14 mouse cellular contexts compared by ENCODE assay signal in genomic region chr11:107369661-107370060, GRCm38 (mm10).
"Had no signal": no experiment of that assay in that cellular context is flagged by ENCODE, and none has a peak within 500 bp of the region (broad histone marks: within the 10 kb centered on the region; RNA-seq: fewer than 3 reads in every experiment).

No protein-coding gene starts in this region.

- H3K9ac ChIP-seq: kidney, embryonic 15.5 days; liver, embryonic 13.5 days; liver, postnatal 0 days; midbrain, embryonic 15.5 days; neural tube, embryonic 12.5 days; stomach, embryonic 15.5 days had no signal

- DNase-seq: kidney, adult 18-20 months; layer of hippocampus, adult 9-11 months; layer of hippocampus, postnatal 36 days; liver; liver, embryonic 13.5 days; liver, postnatal 0 days; lung, postnatal 36 days; retina, postnatal 1 day; thymus, adult 2 months; thymus, postnatal 25 days had no signal

- H3K9me3 ChIP-seq: kidney, embryonic 15.5 days; liver, embryonic 13.5 days; midbrain, embryonic 15.5 days; neural tube, embryonic 12.5 days; stomach, embryonic 15.5 days had no signal

- H3K4me2 ChIP-seq: kidney, embryonic 15.5 days; liver, embryonic 13.5 days; midbrain, embryonic 15.5 days; neural tube, embryonic 12.5 days; stomach, embryonic 15.5 days had no signal

- H3K27me3 ChIP-seq: kidney, embryonic 15.5 days; liver, embryonic 13.5 days; midbrain, embryonic 15.5 days; neural tube, embryonic 12.5 days; stomach, embryonic 15.5 days had no signal

- H3K4me3 ChIP-seq: kidney, embryonic 15.5 days; liver, embryonic 13.5 days; midbrain, embryonic 15.5 days; neural tube, embryonic 12.5 days; stomach, embryonic 15.5 days had no signal

- ATAC-seq: liver, postnatal 0 days; midbrain, embryonic 15.5 days had no signal

- H3K36me3 ChIP-seq: kidney, embryonic 15.5 days; liver, embryonic 13.5 days; midbrain, embryonic 15.5 days; neural tube, embryonic 12.5 days; stomach, embryonic 15.5 days had no signal

- H3K27ac ChIP-seq: liver, embryonic 13.5 days; midbrain, embryonic 15.5 days; neural tube, embryonic 12.5 days; stomach, embryonic 15.5 days had no signal

- H3K4me1 ChIP-seq: neural tube, embryonic 12.5 days had no signal
